Mouse (Mus musculus): ENCODE data around the gene Them4. TPM values are rescaled to one million over a fixed set of nuclear protein-coding genes. Genes with fewer than 3 reads are reported as not detected.

The Them4 gene
- polyA plus RNA-seq, 1 experiment from 2014 or later: 15.1 TPM

DNA sequence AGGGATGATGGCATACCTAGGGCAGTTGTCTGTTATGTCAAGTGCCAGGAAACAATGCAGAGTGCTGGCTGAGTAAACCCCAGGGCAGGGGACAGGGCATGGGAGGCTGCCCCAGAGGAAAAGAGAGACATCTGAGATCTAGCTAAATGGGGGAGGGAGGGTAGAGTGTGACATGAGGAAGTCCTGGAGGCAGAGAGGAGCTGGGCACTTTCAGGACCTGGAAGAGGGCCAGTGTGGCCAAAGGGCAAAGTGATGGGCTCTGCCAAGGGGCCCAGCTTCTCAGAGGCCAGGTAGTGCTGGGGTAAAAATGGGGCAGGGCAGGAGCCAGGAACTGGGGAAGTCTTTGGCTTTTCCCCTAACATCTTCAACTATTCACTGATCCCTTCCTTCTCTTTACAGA is 64.7 kb downstream of the Them4 start:
- Histone ChIP-seq H3K4me1 (ENCODE audit: insufficient read depth, low read length) (peaks cover 22% of the 10 kb centered on the region), H3K4me2 (replicated peaks; ENCODE audit: low read depth, low read length) (no peak overlapping the region), H3K27ac (ENCODE audit: low read length) (no peak overlapping the region), H3K9ac (replicated peaks; ENCODE audit: low read length) (no peak overlapping the region), H3K36me3 (ENCODE audit: insufficient read depth, low read length) (no peaks in the 10 kb centered on the region), H3K9me3 (ENCODE audit: low read length) (no peaks in the 10 kb centered on the region), H3K4me3 (ENCODE audit: low read length) (no peak overlapping the region), H3K27me3 (ENCODE audit: insufficient read depth, low read length) (no peaks in the 10 kb centered on the region)
- no peak for ATAC-seq (ENCODE audit: low FRiP score, low TSS enrichment)

DNA sequence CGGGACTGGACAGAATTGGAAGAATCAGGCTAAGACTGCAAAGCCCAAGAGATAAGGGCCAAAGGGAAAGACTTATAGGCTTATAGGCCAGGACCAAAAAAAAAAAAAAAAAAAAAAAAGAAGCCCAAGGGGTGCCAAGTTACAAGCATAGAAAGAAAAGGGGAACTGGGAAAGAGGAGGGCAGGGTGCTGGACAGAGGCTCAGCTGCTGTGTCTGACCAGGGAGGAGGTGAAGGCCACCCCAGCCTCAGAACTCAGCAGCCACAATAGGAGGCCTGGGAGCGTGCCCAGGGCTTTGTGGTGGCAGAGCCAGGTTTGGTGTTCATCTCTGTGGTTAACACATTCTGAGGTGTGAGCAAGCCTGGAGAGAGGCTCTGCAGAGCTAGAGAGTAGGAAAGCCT is 65.3 kb downstream of the Them4 start:
- Histone ChIP-seq H3K4me3 (ENCODE audit: low read length) (no peak overlapping the region), H3K9me3 (ENCODE audit: low read length) (no peaks in the 10 kb centered on the region), H3K27me3 (ENCODE audit: insufficient read depth, low read length) (no peaks in the 10 kb centered on the region), H3K36me3 (ENCODE audit: insufficient read depth, low read length) (no peaks in the 10 kb centered on the region), H3K27ac (ENCODE audit: low read length) (no peak overlapping the region), H3K4me2 (replicated peaks; ENCODE audit: low read depth, low read length) (no peak overlapping the region), H3K4me1 (ENCODE audit: insufficient read depth, low read length) (peaks cover 26% of the 10 kb centered on the region), H3K9ac (replicated peaks; ENCODE audit: low read length) (no peak overlapping the region)
- 90% methylated on average over 2 of the region's 2 CpGs for WGBS
- no peak for ATAC-seq (ENCODE audit: low FRiP score, low TSS enrichment)

DNA sequence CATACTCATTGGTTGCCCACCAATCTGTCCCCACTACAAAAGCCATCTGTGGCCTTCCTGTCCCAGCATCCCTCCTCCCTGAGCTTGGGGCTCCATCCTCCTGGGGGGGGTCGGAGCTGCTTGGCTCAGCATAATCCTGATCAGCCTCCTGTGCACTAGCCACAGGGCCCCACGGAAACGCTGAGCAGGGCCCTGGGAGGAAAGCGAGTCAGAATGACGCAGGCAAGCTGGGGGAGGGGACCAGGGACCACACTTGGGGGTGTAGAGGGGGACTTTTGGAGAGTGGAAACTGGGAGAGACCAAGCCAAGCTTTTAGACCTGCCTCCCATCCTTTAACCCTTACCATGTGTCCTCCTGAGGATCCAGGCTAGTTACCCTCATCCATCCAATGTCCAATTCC is 66.0 kb downstream of the Them4 start:
- Histone ChIP-seq H3K4me3 (ENCODE audit: low read length) (no peak overlapping the region), H3K36me3 (ENCODE audit: insufficient read depth, low read length) (no peaks in the 10 kb centered on the region), H3K27me3 (ENCODE audit: insufficient read depth, low read length) (no peaks in the 10 kb centered on the region), H3K9me3 (ENCODE audit: low read length) (no peaks in the 10 kb centered on the region), H3K27ac (ENCODE audit: low read length) (no peak overlapping the region), H3K9ac (replicated peaks; ENCODE audit: low read length) (no peak overlapping the region), H3K4me1 (ENCODE audit: insufficient read depth, low read length) (peaks cover 27% of the 10 kb centered on the region), H3K4me2 (replicated peaks; ENCODE audit: low read depth, low read length) (no peak overlapping the region)
- 57% methylated on average over 5 of the region's 5 CpGs for WGBS
- ATAC-seq (ENCODE audit: low FRiP score, low TSS enrichment): no peak

DNA sequence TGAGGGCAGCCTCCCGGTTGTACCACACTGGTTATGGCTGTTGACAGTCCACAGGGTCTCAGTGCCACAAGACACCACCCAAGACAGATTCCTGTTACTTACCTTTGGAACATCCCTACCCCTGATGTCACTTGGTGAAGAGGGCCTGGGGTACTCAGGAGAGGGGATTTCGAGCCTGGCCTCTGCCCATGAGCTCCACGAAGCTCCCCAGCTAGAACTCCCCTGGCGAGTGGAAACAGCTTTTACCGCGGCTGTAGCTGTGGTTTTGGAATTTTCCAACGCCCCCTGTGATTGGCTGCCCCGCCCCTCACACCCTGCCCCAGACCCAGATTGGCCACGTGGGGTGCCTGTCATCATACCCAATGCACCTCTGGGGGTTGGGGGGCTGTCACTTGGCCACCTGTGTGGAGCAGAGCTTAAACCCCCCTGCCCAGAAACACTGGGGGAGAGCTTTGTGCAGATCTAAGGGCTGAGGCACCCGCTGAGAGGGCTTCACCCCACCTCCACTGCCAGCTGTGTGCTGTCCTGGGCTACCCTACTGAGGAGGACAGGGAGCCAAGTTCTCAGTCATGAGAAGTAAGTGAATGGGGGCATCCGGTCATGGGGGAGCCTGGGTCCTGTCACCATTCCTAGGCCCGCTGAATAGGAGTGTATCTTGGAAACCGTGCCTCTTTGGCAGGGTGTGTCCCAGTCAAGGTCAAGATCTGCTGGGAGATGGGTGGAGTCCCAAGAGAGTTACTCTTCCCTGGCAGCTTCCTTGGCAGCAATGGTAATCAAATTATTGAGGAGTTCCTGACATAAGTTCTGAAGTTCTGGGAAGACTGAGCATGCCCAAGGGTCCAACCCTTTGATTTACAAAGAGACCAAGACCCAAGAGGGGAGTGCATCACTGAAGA is 67.4 kb downstream of the Them4 start:
- ATAC-seq (ENCODE audit: low FRiP score, low TSS enrichment): no peak
- WGBS: 22% methylated on average over 13 of the region's 13 CpGs

DNA sequence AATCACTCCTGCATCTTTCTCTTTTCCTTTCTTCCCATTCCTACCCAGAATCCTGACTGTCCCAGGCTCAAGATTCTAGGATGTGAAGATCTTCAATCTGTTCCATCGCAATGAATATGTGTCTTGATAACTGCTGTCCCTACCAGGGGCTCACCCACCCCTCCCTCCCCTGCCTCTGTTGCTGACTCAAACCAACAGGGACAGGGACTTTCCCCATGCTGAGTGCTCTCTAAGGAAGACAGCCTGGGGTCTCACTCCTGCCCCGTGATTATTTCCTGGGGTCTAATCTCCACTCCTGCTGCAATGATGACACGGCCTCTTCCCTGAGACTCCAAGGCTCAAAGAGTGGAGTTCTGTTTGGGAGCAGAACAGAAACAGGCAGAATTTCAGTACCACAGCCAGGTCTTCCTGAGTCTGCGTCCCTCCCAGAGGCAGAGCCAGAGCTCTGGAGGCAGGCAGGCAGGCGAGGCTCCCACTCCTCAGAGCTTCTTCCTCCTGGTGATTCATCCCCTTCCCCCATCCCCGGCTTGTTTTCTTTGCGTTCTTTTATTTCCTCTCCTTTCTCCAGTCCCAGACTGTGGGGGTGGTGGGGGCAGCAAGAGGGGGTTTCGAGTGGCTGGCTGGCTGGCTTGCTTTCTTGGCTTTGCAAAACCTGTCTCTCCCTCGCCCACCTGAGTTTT is 70.1 kb downstream of the Them4 start:
- Histone ChIP-seq H3K27me3 (ENCODE audit: insufficient read depth, low read length) (no peaks in the 10 kb centered on the region), H3K4me3 (ENCODE audit: low read length) (no peak overlapping the region), H3K36me3 (ENCODE audit: insufficient read depth, low read length) (no peaks in the 10 kb centered on the region), H3K9me3 (ENCODE audit: low read length) (no peaks in the 10 kb centered on the region), H3K27ac (ENCODE audit: low read length) (no peak overlapping the region), H3K9ac (replicated peaks; ENCODE audit: low read length) (no peak overlapping the region), H3K4me1 (ENCODE audit: insufficient read depth, low read length) (peaks cover 5% of the 10 kb centered on the region), H3K4me2 (replicated peaks; ENCODE audit: low read depth, low read length) (no peak overlapping the region)
- ATAC-seq (ENCODE audit: low FRiP score, low TSS enrichment): no peak
- 24% methylated on average over 9 of the region's 9 CpGs for WGBS

More for the DNA sequence above, 67.4 kb downstream of the Them4 start:
- no peaks in the 10 kb centered on the region for H3K36me3 ChIP-seq (ENCODE audit: insufficient read depth, low read length)
- no peak overlapping the region for H3K4me3 ChIP-seq (ENCODE audit: low read length)
- H3K9ac ChIP-seq (replicated peaks; ENCODE audit: low read length): no peak overlapping the region
- peaks cover 18% of the 10 kb centered on the region for H3K4me1 ChIP-seq (ENCODE audit: insufficient read depth, low read length)
- H3K9me3 ChIP-seq (ENCODE audit: low read length): no peaks in the 10 kb centered on the region
- H3K27me3 ChIP-seq (ENCODE audit: insufficient read depth, low read length): no peaks in the 10 kb centered on the region
- no peak overlapping the region for H3K27ac ChIP-seq (ENCODE audit: low read length)
- no peak overlapping the region for H3K4me2 ChIP-seq (replicated peaks; ENCODE audit: low read depth, low read length)

Other genes starting within 250 kb of the Them4 start
- gene Gm10697, start 237.4 kb upstream of the Them4 start, polyA plus RNA-seq (2015; fragmentation: Nextera tagmentation; extraction: Ambion mirVana): not detected in 2 replicates
- gene Gm10696, start 131.9 kb upstream of the Them4 start, polyA plus RNA-seq (2015; fragmentation: Nextera tagmentation; extraction: Ambion mirVana): not detected in 2 replicates
- gene Gm5286, start 113.4 kb upstream of the Them4 start, polyA plus RNA-seq (2015; fragmentation: Nextera tagmentation; extraction: Ambion mirVana): not detected in 2 replicates
- gene Gm4778, start 46.1 kb upstream of the Them4 start, polyA plus RNA-seq (2015; fragmentation: Nextera tagmentation; extraction: Ambion mirVana): not detected in 2 replicates
- not detected in 2 replicates for gene Them5, start 32.0 kb downstream of the Them4 start, polyA plus RNA-seq (2015; fragmentation: Nextera tagmentation; extraction: Ambion mirVana)
- 0.32 and 0.46 TPM in 2 replicates for gene C2cd4d, start 52.3 kb downstream of the Them4 start, polyA plus RNA-seq (2015; fragmentation: Nextera tagmentation; extraction: Ambion mirVana)
- 14.9 and 15.2 TPM in 2 replicates for gene Rorc, start 62.7 kb downstream of the Them4 start, polyA plus RNA-seq (2015; fragmentation: Nextera tagmentation; extraction: Ambion mirVana)
- gene Lingo4, start 88.4 kb downstream of the Them4 start, polyA plus RNA-seq (2015; fragmentation: Nextera tagmentation; extraction: Ambion mirVana): 0.23 and 0.44 TPM in 2 replicates
- gene Tdrkh, start 103.2 kb downstream of the Them4 start, polyA plus RNA-seq (2015; fragmentation: Nextera tagmentation; extraction: Ambion mirVana): 12.1 and 13.8 TPM in 2 replicates
- gene Mrpl9, start 133.2 kb downstream of the Them4 start, polyA plus RNA-seq (2015; fragmentation: Nextera tagmentation; extraction: Ambion mirVana): 72.3 and 79.1 TPM in 2 replicates
- gene Oaz3, start 133.8 kb downstream of the Them4 start, polyA plus RNA-seq (2015; fragmentation: Nextera tagmentation; extraction: Ambion mirVana): 0.44 and 0.66 TPM in 2 replicates
- gene Celf3, start 168.2 kb downstream of the Them4 start, polyA plus RNA-seq (2015; fragmentation: Nextera tagmentation; extraction: Ambion mirVana): 1.4 and 2.5 TPM in 2 replicates
- 0.99 and 1.7 TPM in 2 replicates for gene Riiad1, start 170.3 kb downstream of the Them4 start, polyA plus RNA-seq (2015; fragmentation: Nextera tagmentation; extraction: Ambion mirVana)

All from kidney, embryonic 16.5 days (tissue).